Mouse (Mus musculus) G1E (cell line): ENCODE results near the gene Olfr968. TPM values are rescaled to one million over a fixed set of nuclear protein-coding genes. Genes with fewer than 3 reads are reported as not detected.

ENCODE experiments used
- ATAC-seq: 2 replicates; pipeline ENCODE4 v1.8.0; 2016; ENCODE audit warnings: mild to moderate bottlenecking; ENCODE audit not compliant: insufficient number of reproducible peaks, poor library complexity, low FRiP score, severe bottlenecking; ENCODE audit errors: extremely low read depth
- DNase-seq: peaks from one replicate; pipeline ENCODE4 v3.0.0; 2012; ENCODE audit warnings: low spot score
- H3K27me3 ChIP-seq: 2 replicates; pipeline ENCODE4 v1.6.1; 2012; ENCODE audit warnings: mild to moderate bottlenecking, low read length, inconsistent platforms; ENCODE audit not compliant: insufficient read depth
- H3K36me3 ChIP-seq: replicated peaks from 2 replicates; pipeline ENCODE3; 2012; ENCODE audit warnings: mild to moderate bottlenecking, inconsistent platforms
- H3K4me1 ChIP-seq: 2 replicates; pipeline ENCODE4 v1.6.1; 2012; ENCODE audit warnings: low read depth, low read length, inconsistent platforms, mixed read lengths; ENCODE audit not compliant: insufficient read depth
- H3K4me3 ChIP-seq: 2 replicates; pipeline ENCODE4 v1.5.1; 2012; ENCODE audit warnings: low read depth, mild to moderate bottlenecking, inconsistent platforms, low read length, moderate library complexity, mixed read lengths
- H3K9me3 ChIP-seq: replicated peaks from 2 replicates; pipeline ENCODE4 v1.6.1; 2012; ENCODE audit warnings: inconsistent platforms
- CTCF ChIP-seq: IDR thresholded peaks from 2 replicates; pipeline ENCODE4 v1.5.1; 2012; ENCODE audit warnings: low read depth, low read length, inconsistent platforms, mixed read lengths
- GATA1 ChIP-seq: IDR thresholded peaks from 2 replicates; pipeline ENCODE4 v1.6.1; 2012; ENCODE audit warnings: borderline replicate concordance, low read length, inconsistent platforms, mixed read lengths
- GATA2 ChIP-seq: IDR thresholded peaks from 2 replicates; pipeline ENCODE4 v1.6.1; 2012; ENCODE audit warnings: low read depth, low read length, inconsistent platforms, borderline replicate concordance
- POLR2AphosphoS5 ChIP-seq: IDR thresholded peaks from 2 replicates; pipeline ENCODE4 v1.6.1; 2012; ENCODE audit warnings: low read depth, low read length, inconsistent platforms; ENCODE audit not compliant: insufficient replicate concordance
- TAL1 ChIP-seq: conservative IDR thresholded peaks from 2 replicates; pipeline ENCODE4 v1.6.1; 2012; ENCODE audit warnings: low read depth, low read length, inconsistent platforms, mixed read lengths
- polyA plus RNA-seq: library from polyadenylated mRNA; stranded (reverse); fragments of >175 nt; gene quantifications from 2 replicates; pipeline ENCODE4 v1.2.3, GENCODE M21; 2012
- total RNA-seq, 2 experiments: library from RNA; stranded (forward) in 1 of 2; stranded (reverse) in 1 of 2; fragments of 200-1000 nt in 1 of 2; fragments of >200 nt in 1 of 2; fragmentation: Nextera tagmentation in 1 of 2; gene quantifications; 2 replicates each; pipeline ENCODE4 v1.2.3; 2014 to 2017

Olfr968 gene
- total RNA-seq (2014; fragmentation: Nextera tagmentation): not detected in 2 replicates
- total RNA-seq (2017): 0.06 and 0.11 TPM in 2 replicates
- not detected in 2 replicates for polyA plus RNA-seq

DNA sequence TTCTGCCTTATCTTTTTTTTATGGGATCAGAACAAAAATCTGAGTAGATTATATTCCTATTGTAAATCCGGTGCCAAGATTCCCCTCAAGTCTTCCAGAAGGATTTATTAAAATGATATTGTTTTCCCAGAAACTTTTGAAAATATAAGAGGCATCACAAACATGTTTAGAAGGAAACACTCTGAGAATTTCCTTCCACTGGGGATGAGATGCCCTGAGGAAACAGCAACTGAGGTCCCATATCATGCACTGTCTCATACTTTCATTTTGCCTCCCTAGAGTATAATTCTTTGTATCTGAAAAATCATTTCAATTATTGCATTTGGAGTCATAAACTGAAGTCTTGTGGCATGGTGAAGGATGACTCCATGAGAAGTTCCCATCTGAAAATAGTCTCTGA lies at the start of gene Olfr968:
Gene Olfr968 (minus strand): TSS at position 101 of the 400 bp plus-strand sequence.
- no peak within 1 kb of the TSS for H3K4me3 ChIP-seq
- no peaks in the 10 kb centered on the region for H3K9me3 ChIP-seq
- ATAC-seq (no peak), DNase-seq (no peak)
- H3K36me3 ChIP-seq: no peaks in the 10 kb centered on the region
- H3K27me3 ChIP-seq: no peaks in the 10 kb centered on the region
- H3K4me1 ChIP-seq: no peaks in the 10 kb centered on the region
- TF ChIP-seq GATA2 (no peak), GATA1 (no peak), CTCF (no peak), TAL1 (no peak), POLR2AphosphoS5 (no peak)

DNA sequence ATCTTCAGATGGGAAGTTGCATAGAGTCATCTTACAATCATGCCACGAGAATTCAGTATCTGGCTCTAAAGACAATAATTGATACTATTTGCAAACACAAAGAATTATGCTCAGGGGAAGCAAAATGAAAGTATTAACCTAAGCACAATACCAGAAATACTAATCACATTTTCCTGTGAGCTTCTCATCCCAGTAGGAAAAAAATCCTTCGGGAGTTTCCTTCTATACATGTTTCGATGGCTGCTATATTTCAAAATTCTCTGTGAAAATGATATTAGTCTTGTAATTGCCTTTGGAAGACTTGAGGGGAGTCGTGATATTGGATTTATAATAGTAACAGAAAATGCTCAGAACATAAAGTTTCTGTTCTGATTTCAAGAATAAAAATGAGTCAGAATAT lies 25.5 kb upstream of the Olfr968 start, which contains the start of gene Olfr970:
Gene Olfr970 (plus strand): TSS at position 301 of the 400 bp plus-strand sequence.
- DNase-seq (no peak), ATAC-seq (no peak)
- Histone ChIP-seq H3K36me3 (no peaks in the 10 kb centered on the region), H3K9me3 (0 out of 2 replicates have a peak, but pooled peaks cover 2% of the 10 kb centered on the region), H3K27me3 (no peaks in the 10 kb centered on the region), H3K4me3 (no peak within 1 kb of the TSS), H3K4me1 (no peaks in the 10 kb centered on the region)
- TF ChIP-seq CTCF (no peak), TAL1 (no peak), GATA2 (no peak), POLR2AphosphoS5 (no peak), GATA1 (no peak)

GRCm38 (mm10) chr9:39790558-39790957 lies 7.5 kb upstream of the Olfr968 start, which contains the start of gene Olfr969:
TSS of gene Olfr969 (plus strand) at chr9:39790945.
- Histone ChIP-seq H3K9me3 (no peaks in the 10 kb centered on the region), H3K36me3 (no peaks in the 10 kb centered on the region), H3K4me1 (no peaks in the 10 kb centered on the region), H3K4me3 (no peak within 1 kb of the TSS), H3K27me3 (no peaks in the 10 kb centered on the region)
- DNase-seq (no peak), ATAC-seq (no peak)
- TF ChIP-seq TAL1 (no peak), CTCF (no peak), POLR2AphosphoS5 (no peak), GATA1 (no peak), GATA2 (no peak)

- Histone ChIP-seq H3K27me3 (no peaks in the 10 kb centered on the region), H3K36me3 (no peaks in the 10 kb centered on the region), H3K4me3 (no peak overlapping the region), H3K9me3 (peaks cover 2% of the 10 kb centered on the region; the same call in 1 of the 2 replicates), H3K4me1 (no peaks in the 10 kb centered on the region)
- no peak for TF ChIP-seq TAL1
- no peak for TF ChIP-seq GATA1
- ATAC-seq (no peak), DNase-seq (no peak)
These were observed 36.6 kb downstream of the Olfr968 start for GRCm38 (mm10) chr9:39746428-39746827.

- Histone ChIP-seq H3K27me3 (no peaks in the 10 kb centered on the region), H3K9me3 (peaks cover 2% of the 10 kb centered on the region; the same call in 1 of the 2 replicates), H3K4me3 (no peak within 1 kb of the TSS), H3K36me3 (no peaks in the 10 kb centered on the region), H3K4me1 (no peaks in the 10 kb centered on the region)
- DNase-seq (no peak), ATAC-seq (no peak)
- no peak for TF ChIP-seq GATA1
- no peak for TF ChIP-seq GATA2
- TF ChIP-seq TAL1: no peak
- TF ChIP-seq CTCF: no peak
- TF ChIP-seq POLR2AphosphoS5: no peak
These were observed 37.1 kb downstream of the Olfr968 start, which contains the start of gene Olfr967 for GRCm38 (mm10) chr9:39745949-39746348. TSS of gene Olfr967 (plus strand) at chr9:39746249.

GRCm38 (mm10) chr9:39740741-39741140 lies 42.3 kb downstream of the Olfr968 start:
- TF ChIP-seq GATA1: no peak
- no peak for TF ChIP-seq POLR2AphosphoS5
- TF ChIP-seq CTCF: no peak
- TF ChIP-seq GATA2: no peak
- TF ChIP-seq TAL1: no peak
- DNase-seq: no peak

DNA sequence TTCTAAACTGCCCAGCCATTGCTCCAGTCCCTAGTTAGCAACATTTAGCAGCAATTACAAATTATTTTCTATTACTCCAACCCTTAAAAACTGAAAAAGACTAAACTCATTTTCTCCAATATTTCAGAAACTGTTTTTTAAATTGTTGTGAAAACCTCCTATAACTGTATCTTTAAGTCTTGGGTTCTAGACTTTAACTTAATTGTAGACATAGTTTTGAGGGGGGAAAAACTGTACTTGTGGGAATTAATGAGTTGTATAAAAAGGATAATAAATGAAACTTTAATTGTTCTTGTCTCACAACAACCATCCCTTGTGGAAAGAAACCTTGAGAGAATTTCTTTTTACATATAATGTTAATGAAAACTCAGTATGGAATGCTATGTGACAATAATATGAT lies 52.4 kb downstream of the Olfr968 start, which contains the start of gene Olfr150:
Gene Olfr150 (plus strand): TSS at position 301 of the 400 bp plus-strand sequence.
- TF ChIP-seq TAL1: no peak
- no peak for TF ChIP-seq GATA2
- TF ChIP-seq CTCF: no peak
- TF ChIP-seq GATA1: no peak
- TF ChIP-seq POLR2AphosphoS5: no peak
- no peaks in the 10 kb centered on the region for H3K9me3 ChIP-seq
- H3K4me3 ChIP-seq: no peak within 1 kb of the TSS
- DNase-seq: no peak
- H3K4me1 ChIP-seq: no peaks in the 10 kb centered on the region
- ATAC-seq: no peak
- H3K36me3 ChIP-seq: no peaks in the 10 kb centered on the region
- no peaks in the 10 kb centered on the region for H3K27me3 ChIP-seq

More at GRCm38 (mm10) chr9:39740741-39741140, 42.3 kb downstream of the Olfr968 start:
- Histone ChIP-seq H3K36me3 (no peaks in the 10 kb centered on the region), H3K9me3 (peaks cover 2% of the 10 kb centered on the region; the same call in 1 of the 2 replicates), H3K27me3 (no peaks in the 10 kb centered on the region), H3K4me1 (no peaks in the 10 kb centered on the region), H3K4me3 (no peak overlapping the region)
- no peak for ATAC-seq
